Mouse (Mus musculus): ENCODE measurements at regions not wholly inside any gene's neighbourhood (a gene's known extent, or its start where the extent isn't known, plus 50 kb on each side); places are given as distances from the start of the nearest gene placed in this dataset.

DNA sequence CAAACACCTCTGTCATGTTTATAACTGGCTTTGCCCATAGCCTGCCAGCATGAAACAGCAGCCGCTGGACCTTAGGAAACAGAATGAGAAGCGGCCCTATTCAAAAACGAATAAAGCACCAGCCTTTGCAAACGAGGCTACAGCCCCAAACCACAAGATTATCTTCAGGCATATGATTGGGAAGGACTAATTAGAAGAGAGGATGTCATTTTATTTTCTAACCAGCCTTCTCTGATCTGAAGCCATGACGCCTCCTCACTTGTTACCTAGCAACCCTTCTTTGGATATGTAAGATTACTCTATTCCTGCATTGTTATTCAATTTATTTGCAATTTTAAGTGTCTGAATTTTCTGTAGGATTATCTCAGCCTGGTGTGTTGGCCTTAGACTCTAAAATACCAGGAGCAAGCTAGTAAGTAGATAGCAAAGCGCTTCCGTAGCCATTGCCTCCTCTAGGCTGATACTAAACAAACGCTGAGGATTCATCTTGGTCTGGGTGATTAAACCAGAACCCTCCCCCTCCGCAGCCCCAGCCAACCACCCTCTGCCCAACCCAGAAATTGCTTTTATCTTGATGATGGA lies 390.0 kb upstream of the Acvr2a start:
- Histone ChIP-seq H3K36me3 (ENCODE audit: control insufficient read depth, insufficient read depth) (no peaks in the 10 kb centered on the region), H3K79me2 (ENCODE audit: control insufficient read depth, insufficient read depth) (no peaks in the 10 kb centered on the region), H3K27me3 (ENCODE audit: control insufficient read depth, insufficient read depth, insufficient read length) (no peaks in the 10 kb centered on the region), H3ac (ENCODE audit: control insufficient read depth, insufficient read length) (no peak overlapping the region), H3K4me3 (no peak overlapping the region), H3K4me2 (ENCODE audit: low read depth) (no peak overlapping the region)
- TF ChIP-seq SRF (IDR thresholded peaks at IDR 0.05; ENCODE audit: control insufficient read depth, insufficient read length, low read depth) (no peak), E2F4 (IDR thresholded peaks at IDR 0.05; ENCODE audit: insufficient read depth) (no peak)

DNA sequence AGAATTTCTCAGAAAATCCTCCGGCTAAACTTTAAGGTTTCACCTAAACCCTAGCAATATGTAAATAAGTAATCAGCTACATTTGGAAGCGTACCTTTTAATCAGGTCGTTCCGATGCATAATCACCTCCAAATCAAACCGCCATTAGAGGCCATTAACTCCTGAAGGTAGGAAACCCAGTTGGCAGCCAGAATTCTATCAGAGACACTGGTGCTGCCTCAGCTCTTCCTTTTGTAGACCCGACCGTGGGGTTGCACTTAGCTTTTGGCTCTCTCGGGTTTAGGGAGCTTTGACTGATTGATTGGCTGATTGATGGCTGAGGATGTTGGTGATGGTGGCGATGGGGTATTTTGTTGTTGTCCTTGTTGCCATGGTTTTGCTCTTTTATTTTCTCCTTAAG lies 389.3 kb upstream of the Acvr2a start:
- Histone ChIP-seq H3K27me3 (ENCODE audit: control insufficient read depth, insufficient read depth, insufficient read length) (no peaks in the 10 kb centered on the region), H3K36me3 (ENCODE audit: control insufficient read depth, insufficient read depth) (no peaks in the 10 kb centered on the region), H3K4me2 (ENCODE audit: low read depth) (no peak overlapping the region), H3K4me3 (no peak overlapping the region), H3ac (ENCODE audit: control insufficient read depth, insufficient read length) (no peak overlapping the region), H3K79me2 (ENCODE audit: control insufficient read depth, insufficient read depth) (no peaks in the 10 kb centered on the region)
- TF ChIP-seq REST (IDR thresholded peaks at IDR 0.05; ENCODE audit: insufficient read depth, insufficient read length) (no peak), MAX (IDR thresholded peaks at IDR 0.05; ENCODE audit: low read depth) (no peak), POLR2A (IDR thresholded peaks at IDR 0.05; ENCODE audit: insufficient read length, low read depth) (no peak)

DNA sequence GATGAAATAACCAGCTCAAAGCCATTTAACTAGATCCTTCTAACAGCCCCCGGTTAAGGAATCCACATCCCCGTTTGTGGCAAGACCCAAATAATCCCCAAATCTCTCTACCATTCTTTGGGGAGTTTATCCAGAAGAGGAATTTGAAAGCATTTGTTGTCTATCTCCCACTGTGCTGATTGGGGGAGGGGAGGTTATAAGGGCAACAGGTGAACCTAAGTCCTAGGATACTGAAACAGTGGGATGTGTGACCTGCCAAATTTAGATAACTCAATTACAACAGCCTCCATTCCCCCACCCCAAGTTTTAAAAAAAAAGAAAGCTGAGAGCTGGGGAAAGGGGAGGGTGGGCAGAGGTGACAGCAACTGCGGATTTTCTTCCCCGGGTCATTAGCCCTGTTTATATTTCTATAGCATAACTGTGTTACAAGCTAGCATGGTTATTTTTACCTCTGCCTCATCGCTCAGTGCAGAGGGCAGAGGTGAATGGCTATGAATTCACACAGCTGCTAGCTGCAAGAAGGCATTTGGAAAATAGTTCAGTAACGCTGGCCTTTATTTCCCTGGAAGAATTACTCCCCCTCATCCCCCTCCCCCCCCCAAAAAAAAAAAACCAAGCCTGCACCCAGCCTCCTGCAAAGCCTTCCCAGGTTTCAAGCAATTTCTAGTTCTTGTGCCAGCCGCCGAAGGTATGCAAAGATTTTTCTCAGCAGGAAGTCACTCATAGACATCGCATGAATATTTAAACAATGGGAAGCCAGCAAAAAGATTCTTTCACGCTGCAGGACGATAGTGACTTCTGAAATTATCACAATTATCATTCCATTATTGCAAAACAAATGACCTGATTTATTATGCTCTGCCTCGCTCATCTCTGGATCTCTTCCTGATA lies 388.5 kb upstream of the Acvr2a start:
- TF ChIP-seq TCF3 (IDR thresholded peaks at IDR 0.05; ENCODE audit: insufficient read length, low read depth) (no peak), TCF12 (IDR thresholded peaks at IDR 0.05; ENCODE audit: insufficient read depth, poor library complexity, severe bottlenecking) (no peak), USF1 (IDR thresholded peaks at IDR 0.05; ENCODE audit: low read depth) (no peak), MYOD1 (IDR thresholded peaks at IDR 0.05; ENCODE audit: control insufficient read depth in 1 of 3, insufficient read length in 2 of 3, low read depth in 2 of 3) (no peak), SRF (IDR thresholded peaks at IDR 0.05; ENCODE audit: control insufficient read depth, insufficient read length, low read depth) (no peak), MAX (IDR thresholded peaks at IDR 0.05; ENCODE audit: low read depth) (no peak), POLR2AphosphoS2 (IDR thresholded peaks at IDR 0.05; ENCODE audit: insufficient read length, low read depth) (no peak), REST (IDR thresholded peaks at IDR 0.05; ENCODE audit: insufficient read depth, insufficient read length) (no peak), CEBPB (IDR thresholded peaks at IDR 0.05; ENCODE audit: insufficient read depth, poor library complexity, severe bottlenecking) (no peak), MYOG (IDR thresholded peaks at IDR 0.05; ENCODE audit: control insufficient read depth in 1 of 3, insufficient read depth in 1 of 3, insufficient read length in 2 of 3, low read depth in 2 of 3) (no peak), E2F4 (IDR thresholded peaks at IDR 0.05; ENCODE audit: insufficient read depth) (no peak), POLR2A (IDR thresholded peaks at IDR 0.05; ENCODE audit: insufficient read length, low read depth) (no peak)
- no peaks in the 10 kb centered on the region for H3K27me3 ChIP-seq (ENCODE audit: control insufficient read depth, insufficient read depth, insufficient read length)
- H3K4me3 ChIP-seq, result no peak overlapping the region
- H3K4me2 ChIP-seq (ENCODE audit: low read depth), result no peak overlapping the region
- H3K79me2 ChIP-seq (ENCODE audit: control insufficient read depth, insufficient read depth), result no peaks in the 10 kb centered on the region
- H3K36me3 ChIP-seq (ENCODE audit: control insufficient read depth, insufficient read depth), result no peaks in the 10 kb centered on the region
- H3ac ChIP-seq (ENCODE audit: control insufficient read depth, insufficient read length), result no peak overlapping the region

DNA sequence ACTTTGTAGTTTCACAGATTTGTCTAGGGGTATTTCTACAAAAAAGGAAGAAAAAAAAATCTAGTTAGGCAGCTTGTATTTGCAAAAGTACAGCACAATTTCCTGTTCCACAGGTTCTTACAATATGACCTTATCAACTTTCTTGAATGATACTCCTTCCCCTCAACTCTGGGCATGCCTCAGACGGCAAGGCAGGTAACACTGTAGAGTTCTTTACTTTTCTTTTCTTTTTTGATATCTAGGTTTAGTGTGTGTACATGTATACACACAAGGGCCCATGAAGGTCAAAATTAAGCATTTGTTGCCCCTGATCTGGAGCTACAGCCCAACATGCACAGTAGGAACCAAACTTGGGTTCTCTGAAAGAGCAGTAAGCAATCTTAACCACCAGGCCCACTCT lies 381.4 kb upstream of the Acvr2a start:
- no peaks in the 10 kb centered on the region for H3K36me3 ChIP-seq (ENCODE audit: control insufficient read depth, insufficient read depth)
- no peak overlapping the region for H3K4me3 ChIP-seq
- H3K79me2 ChIP-seq (ENCODE audit: control insufficient read depth, insufficient read depth), result no peaks in the 10 kb centered on the region
- no peak overlapping the region for H3ac ChIP-seq (ENCODE audit: control insufficient read depth, insufficient read length)
- no peak overlapping the region for H3K4me2 ChIP-seq (ENCODE audit: low read depth)
- TF ChIP-seq SRF (IDR thresholded peaks at IDR 0.05; ENCODE audit: control insufficient read depth, insufficient read length, low read depth) (no peak), CEBPB (IDR thresholded peaks at IDR 0.05; ENCODE audit: insufficient read depth, poor library complexity, severe bottlenecking) (no peak), MAX (IDR thresholded peaks at IDR 0.05; ENCODE audit: low read depth) (no peak), USF1 (IDR thresholded peaks at IDR 0.05; ENCODE audit: low read depth) (no peak), E2F4 (IDR thresholded peaks at IDR 0.05; ENCODE audit: insufficient read depth) (no peak), MYOG (IDR thresholded peaks at IDR 0.05; ENCODE audit: control insufficient read depth in 1 of 3, insufficient read depth in 1 of 3, insufficient read length in 2 of 3, low read depth in 2 of 3) (no peak), TCF3 (IDR thresholded peaks at IDR 0.05; ENCODE audit: insufficient read length, low read depth) (no peak), POLR2AphosphoS2 (IDR thresholded peaks at IDR 0.05; ENCODE audit: insufficient read length, low read depth) (no peak), POLR2A (IDR thresholded peaks at IDR 0.05; ENCODE audit: insufficient read length, low read depth) (no peak), MYOD1 (IDR thresholded peaks at IDR 0.05; ENCODE audit: control insufficient read depth in 1 of 3, insufficient read length in 2 of 3, low read depth in 2 of 3) (no peak), TCF12 (IDR thresholded peaks at IDR 0.05; ENCODE audit: insufficient read depth, poor library complexity, severe bottlenecking) (no peak), REST (IDR thresholded peaks at IDR 0.05; ENCODE audit: insufficient read depth, insufficient read length) (no peak)
- no peaks in the 10 kb centered on the region for H3K27me3 ChIP-seq (ENCODE audit: control insufficient read depth, insufficient read depth, insufficient read length)

DNA sequence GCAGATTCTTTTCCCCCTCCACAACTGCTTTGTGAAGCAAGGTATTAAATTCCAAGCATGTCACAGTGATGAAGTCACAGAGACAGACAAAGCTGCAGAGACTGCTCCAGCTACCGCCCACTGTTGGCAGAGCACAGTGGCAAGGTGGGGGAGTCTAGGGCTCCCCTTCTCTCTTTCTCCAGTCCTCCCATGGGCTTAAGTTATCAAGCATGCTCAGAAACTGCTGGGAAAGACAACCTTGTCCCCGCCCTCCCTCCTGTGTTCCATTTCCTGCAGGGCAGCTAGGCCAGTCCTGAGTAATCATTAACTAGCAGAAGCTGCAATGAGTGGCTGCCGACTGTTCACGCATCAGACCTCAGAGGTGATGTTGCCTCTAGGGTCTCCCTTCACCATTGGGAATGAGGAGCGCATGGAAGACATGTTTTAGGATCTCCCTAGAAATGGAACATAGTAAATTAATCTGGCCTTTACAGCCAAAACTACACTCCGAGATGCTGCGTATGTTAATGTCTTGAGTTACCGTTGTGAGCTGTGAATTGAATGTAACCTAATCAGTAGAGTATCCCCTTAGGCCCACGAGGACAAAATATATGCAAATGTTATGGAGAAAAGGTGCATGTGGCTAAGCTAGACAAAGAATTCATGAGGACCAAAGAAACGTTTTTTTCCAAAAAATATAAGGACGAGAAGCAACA lies 372.5 kb upstream of the Acvr2a start:
- Histone ChIP-seq H3K36me3 (ENCODE audit: control insufficient read depth, insufficient read depth) (no peaks in the 10 kb centered on the region), H3ac (ENCODE audit: control insufficient read depth, insufficient read length) (no peak overlapping the region), H3K4me3 (no peak overlapping the region), H3K79me2 (ENCODE audit: control insufficient read depth, insufficient read depth) (no peaks in the 10 kb centered on the region), H3K27me3 (ENCODE audit: control insufficient read depth, insufficient read depth, insufficient read length) (no peaks in the 10 kb centered on the region), H3K4me2 (ENCODE audit: low read depth) (no peak overlapping the region)
- TF ChIP-seq POLR2AphosphoS2 (IDR thresholded peaks at IDR 0.05; ENCODE audit: insufficient read length, low read depth) (no peak), MYOG (IDR thresholded peaks at IDR 0.05; ENCODE audit: control insufficient read depth in 1 of 3, insufficient read depth in 1 of 3, insufficient read length in 2 of 3, low read depth in 2 of 3) (no peak), E2F4 (IDR thresholded peaks at IDR 0.05; ENCODE audit: insufficient read depth) (no peak), USF1 (IDR thresholded peaks at IDR 0.05; ENCODE audit: low read depth) (no peak), SRF (IDR thresholded peaks at IDR 0.05; ENCODE audit: control insufficient read depth, insufficient read length, low read depth) (no peak), CEBPB (IDR thresholded peaks at IDR 0.05; ENCODE audit: insufficient read depth, poor library complexity, severe bottlenecking) (no peak), MYOD1 (IDR thresholded peaks at IDR 0.05; ENCODE audit: control insufficient read depth in 1 of 3, insufficient read length in 2 of 3, low read depth in 2 of 3) (no peak), TCF12 (IDR thresholded peaks at IDR 0.05; ENCODE audit: insufficient read depth, poor library complexity, severe bottlenecking) (no peak), REST (IDR thresholded peaks at IDR 0.05; ENCODE audit: insufficient read depth, insufficient read length) (no peak), TCF3 (IDR thresholded peaks at IDR 0.05; ENCODE audit: insufficient read length, low read depth) (no peak)

All from myocyte (in vitro differentiated cells).